Mouse (Mus musculus): Measurements from ENCODE around the gene Trim30b. TPM values are rescaled to one million over a fixed set of nuclear protein-coding genes. Genes with fewer than 3 reads are reported as not detected.

Gene Trim30b
- not detected in 2 replicates for total RNA-seq (2014; fragmentation: Nextera tagmentation)
- 0.12 and 0.22 TPM in 2 replicates for total RNA-seq (2017)
- polyA plus RNA-seq (2012), result not detected in 2 replicates

- Histone ChIP-seq H3K9me3 (replicated peaks) (no peaks in the 10 kb centered on the region), H3K4me3 (ENCODE audit: low read depth, low read length) (no peak within 1 kb of the TSS), H3K36me3 (replicated peaks) (no peaks in the 10 kb centered on the region), H3K27me3 (ENCODE audit: insufficient read depth, low read length) (no peaks in the 10 kb centered on the region), H3K4me1 (ENCODE audit: insufficient read depth, low read depth, low read length) (no peaks in the 10 kb centered on the region)
- no peak for DNase-seq (ENCODE audit: low spot score)
- TF ChIP-seq GATA2 (IDR thresholded peaks at IDR 0.05; ENCODE audit: borderline replicate concordance, low read depth, low read length) (no peak), GATA1 (IDR thresholded peaks at IDR 0.05; ENCODE audit: borderline replicate concordance, low read length) (no peak), CTCF (IDR thresholded peaks at IDR 0.05; ENCODE audit: low read depth, low read length) (no peak), POLR2AphosphoS5 (IDR thresholded peaks at IDR 0.05; ENCODE audit: insufficient replicate concordance, low read depth, low read length) (no peak), TAL1 (conservative IDR thresholded peaks at IDR 0.05; ENCODE audit: low read depth, low read length) (no peak)
- ATAC-seq (ENCODE audit: extremely low read depth, insufficient number of reproducible peaks, low FRiP score, poor library complexity, severe bottlenecking), result no peak
Observed at GRCm38 (mm10) chr7:104369736-104370414, at the start of gene Trim30b. TSS of gene Trim30b (minus strand) at chr7:104369884.

- Histone ChIP-seq H3K4me1 (ENCODE audit: insufficient read depth, low read depth, low read length) (no peaks in the 10 kb centered on the region; the same call in 1 of the 2 replicates), H3K4me3 (ENCODE audit: low read depth, low read length) (no peak overlapping the region), H3K9me3 (replicated peaks) (no peaks in the 10 kb centered on the region), H3K27me3 (ENCODE audit: insufficient read depth, low read length) (no peaks in the 10 kb centered on the region), H3K36me3 (replicated peaks) (no peaks in the 10 kb centered on the region)
- ATAC-seq (ENCODE audit: extremely low read depth, insufficient number of reproducible peaks, low FRiP score, poor library complexity, severe bottlenecking) (no peak), DNase-seq (ENCODE audit: low spot score) (no peak)
- TF ChIP-seq POLR2AphosphoS5 (IDR thresholded peaks at IDR 0.05; ENCODE audit: insufficient replicate concordance, low read depth, low read length) (no peak), GATA2 (IDR thresholded peaks at IDR 0.05; ENCODE audit: borderline replicate concordance, low read depth, low read length) (no peak), GATA1 (IDR thresholded peaks at IDR 0.05; ENCODE audit: borderline replicate concordance, low read length) (no peak), TAL1 (conservative IDR thresholded peaks at IDR 0.05; ENCODE audit: low read depth, low read length) (no peak), CTCF (IDR thresholded peaks at IDR 0.05; ENCODE audit: low read depth, low read length) (no peak)
Observed at GRCm38 (mm10) chr7:104404460-104404950, 34.8 kb upstream of the Trim30b start.

- Histone ChIP-seq H3K36me3 (replicated peaks) (no peaks in the 10 kb centered on the region), H3K27me3 (ENCODE audit: insufficient read depth, low read length) (no peaks in the 10 kb centered on the region), H3K4me1 (ENCODE audit: insufficient read depth, low read depth, low read length) (no peaks in the 10 kb centered on the region; the same call in 1 of the 2 replicates), H3K9me3 (replicated peaks) (no peaks in the 10 kb centered on the region), H3K4me3 (ENCODE audit: low read depth, low read length) (no peak overlapping the region)
- DNase-seq (ENCODE audit: low spot score), result no peak
- no peak for ATAC-seq (ENCODE audit: extremely low read depth, insufficient number of reproducible peaks, low FRiP score, poor library complexity, severe bottlenecking)
- TF ChIP-seq TAL1 (conservative IDR thresholded peaks at IDR 0.05; ENCODE audit: low read depth, low read length), result no peak
- no peak for TF ChIP-seq GATA2 (IDR thresholded peaks at IDR 0.05; ENCODE audit: borderline replicate concordance, low read depth, low read length)
- TF ChIP-seq GATA1 (IDR thresholded peaks at IDR 0.05; ENCODE audit: borderline replicate concordance, low read length), result no peak
- TF ChIP-seq CTCF (IDR thresholded peaks at IDR 0.05; ENCODE audit: low read depth, low read length), result no peak
- TF ChIP-seq POLR2AphosphoS5 (IDR thresholded peaks at IDR 0.05; ENCODE audit: insufficient replicate concordance, low read depth, low read length), result no peak
Observed at GRCm38 (mm10) chr7:104401140-104401539, 31.5 kb upstream of the Trim30b start.

GRCm38 (mm10) chr7:104400698-104401097 is 31.0 kb upstream of the Trim30b start, which contains the start of gene Trim30c:
TSS of gene Trim30c (minus strand) at chr7:104400837.
- Histone ChIP-seq H3K27me3 (ENCODE audit: insufficient read depth, low read length) (no peaks in the 10 kb centered on the region), H3K9me3 (replicated peaks) (no peaks in the 10 kb centered on the region), H3K4me1 (ENCODE audit: insufficient read depth, low read depth, low read length) (no peaks in the 10 kb centered on the region; the same call in 1 of the 2 replicates), H3K36me3 (replicated peaks) (no peaks in the 10 kb centered on the region), H3K4me3 (ENCODE audit: low read depth, low read length) (no peak within 1 kb of the TSS)
- DNase-seq (ENCODE audit: low spot score), result no peak
- TF ChIP-seq CTCF (IDR thresholded peaks at IDR 0.05; ENCODE audit: low read depth, low read length) (no peak), POLR2AphosphoS5 (IDR thresholded peaks at IDR 0.05; ENCODE audit: insufficient replicate concordance, low read depth, low read length) (no peak), TAL1 (conservative IDR thresholded peaks at IDR 0.05; ENCODE audit: low read depth, low read length) (no peak), GATA2 (IDR thresholded peaks at IDR 0.05; ENCODE audit: borderline replicate concordance, low read depth, low read length) (no peak), GATA1 (IDR thresholded peaks at IDR 0.05; ENCODE audit: borderline replicate concordance, low read length) (no peak)
- ATAC-seq (ENCODE audit: extremely low read depth, insufficient number of reproducible peaks, low FRiP score, poor library complexity, severe bottlenecking), result no peak

GRCm38 (mm10) chr7:104398492-104398891 is 28.8 kb upstream of the Trim30b start:
- Histone ChIP-seq H3K4me1 (ENCODE audit: insufficient read depth, low read depth, low read length) (no peaks in the 10 kb centered on the region), H3K36me3 (replicated peaks) (no peaks in the 10 kb centered on the region), H3K27me3 (ENCODE audit: insufficient read depth, low read length) (no peaks in the 10 kb centered on the region), H3K9me3 (replicated peaks) (peaks cover 3% of the 10 kb centered on the region), H3K4me3 (ENCODE audit: low read depth, low read length) (no peak overlapping the region)
- no peak for TF ChIP-seq POLR2AphosphoS5 (IDR thresholded peaks at IDR 0.05; ENCODE audit: insufficient replicate concordance, low read depth, low read length)
- TF ChIP-seq GATA1 (IDR thresholded peaks at IDR 0.05; ENCODE audit: borderline replicate concordance, low read length), result no peak
- TF ChIP-seq TAL1 (conservative IDR thresholded peaks at IDR 0.05; ENCODE audit: low read depth, low read length), result no peak
- TF ChIP-seq GATA2 (IDR thresholded peaks at IDR 0.05; ENCODE audit: borderline replicate concordance, low read depth, low read length), result no peak
- no peak for TF ChIP-seq CTCF (IDR thresholded peaks at IDR 0.05; ENCODE audit: low read depth, low read length)
- DNase-seq (ENCODE audit: low spot score) (no peak), ATAC-seq (ENCODE audit: extremely low read depth, insufficient number of reproducible peaks, low FRiP score, poor library complexity, severe bottlenecking) (no peak)

- H3K4me1 ChIP-seq (ENCODE audit: insufficient read depth, low read depth, low read length), result no peaks in the 10 kb centered on the region
- no peaks in the 10 kb centered on the region for H3K36me3 ChIP-seq (replicated peaks)
- H3K4me3 ChIP-seq (ENCODE audit: low read depth, low read length), result no peak overlapping the region
- peaks cover 4% of the 10 kb centered on the region; the same call in 1 of the 2 replicates for H3K27me3 ChIP-seq (ENCODE audit: insufficient read depth, low read length)
- no peak for DNase-seq (ENCODE audit: low spot score)
- ATAC-seq (ENCODE audit: extremely low read depth, insufficient number of reproducible peaks, low FRiP score, poor library complexity, severe bottlenecking), result no peak
- TF ChIP-seq GATA1 (IDR thresholded peaks at IDR 0.05; ENCODE audit: borderline replicate concordance, low read length) (no peak), GATA2 (IDR thresholded peaks at IDR 0.05; ENCODE audit: borderline replicate concordance, low read depth, low read length) (no peak), CTCF (IDR thresholded peaks at IDR 0.05; ENCODE audit: low read depth, low read length) (no peak), TAL1 (conservative IDR thresholded peaks at IDR 0.05; ENCODE audit: low read depth, low read length) (no peak), POLR2AphosphoS5 (IDR thresholded peaks at IDR 0.05; ENCODE audit: insufficient replicate concordance, low read depth, low read length) (no peak)
- H3K9me3 ChIP-seq (replicated peaks), result no peaks in the 10 kb centered on the region
Observed at GRCm38 (mm10) chr7:104366339-104366738, 3.3 kb downstream of the Trim30b start.

Data from G1E (cell line).